Mouse (Mus musculus) stomach, embryonic 14.5 days (tissue): ENCODE results near the gene Dmrtc2. TPM values are rescaled to one million over a fixed set of nuclear protein-coding genes. Genes with fewer than 3 reads are reported as not detected.
"Not testable (repeated sequence)": the region's sequence is repeated elsewhere in the genome, so short reads cannot be mapped to it uniquely, and the experiment has no call there.

ENCODE experiments used
- ATAC-seq: fragments of 200-750 bp; cut with Nextera tagmentation; 2 replicates; pipeline ENCODE4 v1.8.0; 2017; ENCODE audit warnings: low read depth, moderate TSS enrichment; ENCODE audit not compliant: insufficient number of reproducible peaks, insufficient read depth, low FRiP score
- H3K27ac ChIP-seq: fragments of 300-500 bp; sonication (generic); 2 replicates; pipeline ENCODE4 v1.5.1; 2014; ENCODE audit warnings: mild to moderate bottlenecking, low read length, moderate library complexity, mixed read lengths
- H3K27me3 ChIP-seq: fragments of 300-500 bp; sonication (generic); 2 replicates; pipeline ENCODE4 v1.6.1; 2014; ENCODE audit warnings: low read length, control low read depth, mixed read lengths; ENCODE audit not compliant: control insufficient read depth, insufficient read depth
- H3K36me3 ChIP-seq: fragments of 300-500 bp; sonication (generic); 2 replicates; pipeline ENCODE4 v1.6.1; 2014; ENCODE audit warnings: mild to moderate bottlenecking, control low read depth, low read length, moderate library complexity, mixed read lengths; ENCODE audit not compliant: control insufficient read depth, insufficient read depth
- H3K4me1 ChIP-seq: fragments of 300-500 bp; sonication (generic); 2 replicates; pipeline ENCODE4 v1.6.1; 2014; ENCODE audit warnings: low read length, control low read depth, mixed read lengths; ENCODE audit not compliant: control insufficient read depth, insufficient read depth
- H3K4me2 ChIP-seq: fragments of 300-500 bp; sonication (generic); replicated peaks from 2 replicates; pipeline ENCODE4 v1.6.1; 2014; ENCODE audit warnings: low read depth, low read length, control low read depth
- H3K4me3 ChIP-seq: fragments of 300-500 bp; sonication (generic); 2 replicates; pipeline ENCODE4 v1.5.1; 2014; ENCODE audit warnings: low read depth, low read length, control low read depth
- H3K9ac ChIP-seq: fragments of 300-500 bp; sonication (generic); replicated peaks from 2 replicates; pipeline ENCODE4 v1.6.1; 2014; ENCODE audit warnings: low read depth, mild to moderate bottlenecking, control low read depth, low read length, moderate library complexity, mixed read lengths
- H3K9me3 ChIP-seq: fragments of 300-500 bp; sonication (generic); 2 replicates; pipeline ENCODE4 v1.6.1; 2016; ENCODE audit warnings: low read depth, low read length, control low read depth; ENCODE audit not compliant: control insufficient read depth
- WGBS: fragments of 180-500 bp; shearing (Covaris S2); extraction: QIAGEN DNeasy Blood & Tissue Kit; methylation state at CpG from one replicate; pipeline ENCODE4 v1.1.7; 2014; 5-methylcytosine and 5-hydroxymethylcytosine counted together
- polyA plus RNA-seq: library from polyadenylated mRNA; unstranded; fragments of >200 nt; fragmentation: Nextera tagmentation; extraction: Ambion mirVana; gene quantifications from 2 replicates; pipeline ENCODE4 v1.2.1, GENCODE M21; 2014

Dmrtc2 gene
- polyA plus RNA-seq, 1 experiment from 2014 or later, result not detected

DNA sequence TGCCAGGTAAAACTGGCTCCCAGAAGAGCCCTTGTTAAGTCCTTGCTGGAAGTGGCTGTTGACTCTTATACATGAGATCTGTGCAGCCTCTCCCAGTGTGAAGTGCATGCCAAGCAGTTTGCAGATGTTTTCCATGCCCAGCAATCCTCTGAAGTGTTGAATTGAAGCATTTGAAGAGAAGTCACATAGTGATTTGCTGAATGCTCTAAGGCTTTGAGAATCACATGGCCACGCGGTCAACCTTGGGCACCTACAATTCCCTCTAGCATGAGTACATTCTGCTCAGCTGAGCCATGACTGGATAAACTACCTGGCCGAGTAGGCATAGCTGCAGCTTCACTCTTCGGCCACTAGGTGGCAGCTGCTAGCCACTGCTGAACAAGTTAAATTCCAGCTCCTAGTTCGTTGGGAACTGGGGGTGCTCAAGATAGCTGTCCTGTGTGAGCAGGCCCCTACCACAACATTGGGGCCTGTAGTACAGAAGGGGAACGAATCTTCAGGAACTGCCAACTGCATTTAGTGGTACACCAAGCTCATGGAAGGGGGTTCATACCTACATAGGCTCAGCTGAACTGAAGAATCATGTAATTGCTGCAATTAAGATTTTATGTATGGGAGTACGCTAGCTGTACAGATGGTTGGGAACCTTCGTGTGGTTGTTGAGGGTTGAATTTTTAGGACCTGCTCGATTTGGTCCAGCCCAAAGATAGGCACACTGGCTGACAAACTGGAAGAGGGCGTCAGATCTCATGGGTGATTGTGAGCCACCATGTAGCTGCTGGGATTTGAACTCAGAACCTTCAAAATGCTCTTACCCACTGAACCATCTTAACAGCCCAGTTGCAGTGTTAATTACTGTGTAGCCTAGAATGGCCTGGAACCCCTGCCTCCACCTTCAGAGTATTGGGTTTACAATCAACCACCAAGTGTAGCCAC, 20.7 kb downstream of the Dmrtc2 start:
- 0 out of 2 replicates have a peak, but pooled peaks have one; percentile 39 for ATAC-seq
- Histone ChIP-seq H3K4me2 (no peak overlapping the region), H3K9me3 (no peaks in the 10 kb centered on the region), H3K4me3 (no peak overlapping the region), H3K4me1 (peaks cover 18% of the 10 kb centered on the region), H3K36me3 (peaks cover 52% of the 10 kb centered on the region), H3K27ac (0 out of 2 replicates have a peak overlapping the region, but pooled peaks have one; percentile 15), H3K27me3 (no peaks in the 10 kb centered on the region), H3K9ac (no peak overlapping the region)
- WGBS, result 27% methylated on average over 10 of the region's 10 CpGs

DNA sequence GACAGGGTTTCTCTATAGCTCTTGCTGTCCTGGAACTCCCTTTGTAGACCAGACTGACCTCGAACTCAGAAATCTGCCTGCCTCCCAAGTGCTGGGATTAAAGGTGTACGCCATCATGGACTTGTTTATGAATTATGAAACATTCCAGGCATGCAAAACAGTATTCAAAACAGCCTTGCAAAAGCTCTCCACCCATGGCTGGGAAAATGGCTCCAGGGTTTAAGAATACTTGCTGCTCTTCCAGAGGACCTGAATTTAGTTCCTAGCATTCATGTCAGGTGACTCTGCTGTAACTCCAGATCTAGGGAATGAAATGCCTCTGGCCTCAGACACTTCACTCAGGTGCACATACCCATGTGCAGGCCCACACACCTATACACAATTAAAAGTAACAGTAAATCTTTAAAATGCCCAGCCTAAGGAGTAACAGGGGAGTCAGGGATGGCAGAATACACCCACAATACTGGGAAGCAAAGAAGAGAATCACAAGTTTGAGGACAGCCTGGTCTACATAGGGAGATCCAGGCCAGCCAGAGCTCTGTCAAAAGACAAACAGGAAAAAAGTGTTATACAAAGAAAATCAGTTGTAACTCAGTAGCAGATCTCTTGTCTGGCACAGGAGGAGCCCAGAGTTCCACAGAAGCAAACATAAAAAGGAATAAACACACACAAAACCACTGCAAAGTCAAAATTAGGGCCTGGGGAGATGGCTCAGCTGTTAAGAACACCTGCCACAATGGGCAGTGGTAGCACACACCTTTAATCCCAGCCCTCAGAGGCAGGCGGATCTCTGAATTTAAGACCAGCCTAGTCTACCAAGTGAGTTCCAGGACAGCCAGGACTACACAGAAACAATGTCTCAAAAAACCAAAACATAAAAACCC, 21.6 kb downstream of the Dmrtc2 start:
- H3K27ac ChIP-seq, result no peak overlapping the region
- peaks cover 43% of the 10 kb centered on the region for H3K36me3 ChIP-seq
- no peaks in the 10 kb centered on the region for H3K27me3 ChIP-seq
- ATAC-seq, result no peak
- H3K9ac ChIP-seq, result no peak overlapping the region
- no peak overlapping the region for H3K4me2 ChIP-seq
- H3K4me3 ChIP-seq, result no peak overlapping the region
- WGBS, result 69% methylated on average over 3 of the region's 3 CpGs
- no peaks in the 10 kb centered on the region for H3K9me3 ChIP-seq
- peaks cover 9% of the 10 kb centered on the region; the same call in 1 of the 2 replicates for H3K4me1 ChIP-seq

DNA sequence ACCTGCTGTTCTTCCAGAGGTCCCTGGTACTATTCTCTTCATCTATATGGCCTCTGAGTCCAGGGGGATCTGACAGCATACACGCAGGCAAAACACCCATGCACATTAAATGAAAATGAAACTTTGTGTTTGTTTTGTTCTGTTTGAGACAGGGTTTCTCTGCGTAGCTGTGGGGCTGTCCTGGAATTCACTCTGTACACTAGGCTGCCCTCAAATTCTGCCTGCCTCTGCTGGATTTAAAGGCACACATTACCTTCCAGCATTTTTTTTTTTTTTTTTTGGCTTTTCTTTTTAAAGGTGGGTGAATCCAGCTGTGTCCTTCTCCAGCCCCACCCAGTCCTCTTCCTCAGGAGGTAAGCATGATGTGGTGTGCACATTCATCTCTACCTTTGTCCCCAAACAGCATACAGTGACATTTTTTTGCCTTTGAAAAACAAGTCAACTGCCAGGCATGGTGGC, 22.3 kb downstream of the Dmrtc2 start:
- H3K4me1 ChIP-seq, result peaks cover 3% of the 10 kb centered on the region; the same call in 1 of the 2 replicates
- no peak overlapping the region for H3K4me3 ChIP-seq
- no peaks in the 10 kb centered on the region for H3K9me3 ChIP-seq
- H3K27ac ChIP-seq, result no peak overlapping the region
- peaks cover 38% of the 10 kb centered on the region for H3K36me3 ChIP-seq
- WGBS, result 75% methylated on average over 2 of the region's 2 CpGs
- no peaks in the 10 kb centered on the region for H3K27me3 ChIP-seq
- no peak overlapping the region for H3K4me2 ChIP-seq
- H3K9ac ChIP-seq, result no peak overlapping the region
- no peak for ATAC-seq

DNA sequence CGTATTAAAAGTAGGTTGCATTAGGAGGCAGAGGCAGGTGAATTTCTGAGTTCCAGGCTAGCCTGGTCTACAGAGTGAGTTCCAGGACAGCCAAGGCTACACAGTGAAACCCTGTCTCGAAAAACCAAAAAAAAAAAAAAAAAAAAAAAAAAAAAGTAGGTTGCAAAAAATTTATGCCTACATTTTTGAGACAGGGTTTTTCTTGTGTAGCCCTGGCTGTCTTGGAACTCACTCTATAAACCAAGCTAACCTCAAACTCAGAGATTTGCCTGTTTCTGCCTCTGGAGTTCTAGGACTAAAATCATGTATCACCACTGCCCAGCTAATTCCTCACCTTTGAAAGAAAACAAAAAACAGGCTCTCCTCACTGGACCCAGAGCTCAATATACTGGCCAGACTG, 25.9 kb downstream of the Dmrtc2 start:
- not testable (repeated sequence) for H3K36me3 ChIP-seq, H3K27me3 ChIP-seq, H3K4me2 ChIP-seq, ATAC-seq, H3K27ac ChIP-seq, H3K4me1 ChIP-seq, H3K9ac ChIP-seq, H3K9me3 ChIP-seq, H3K4me3 ChIP-seq
- 91% methylated on average over 2 of the region's 2 CpGs for WGBS

DNA sequence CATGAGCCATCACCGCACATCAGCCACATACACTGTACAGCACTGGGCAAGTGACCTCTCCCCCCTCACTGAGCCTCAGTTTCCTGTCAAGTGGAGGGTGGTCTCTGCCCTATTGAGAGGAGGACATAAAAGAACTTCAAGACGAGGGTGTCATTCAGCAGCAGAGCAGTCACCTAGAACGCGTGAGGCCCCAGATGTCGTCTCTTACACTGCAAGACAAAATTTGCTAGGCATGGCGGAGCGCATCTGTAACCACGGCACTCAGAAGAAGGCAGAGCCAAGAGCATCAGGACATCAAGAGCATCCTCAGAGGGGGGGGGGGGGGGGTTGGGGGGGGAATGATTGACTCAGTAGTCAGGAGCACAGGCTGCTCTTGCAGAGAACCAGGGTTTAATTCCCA, 26.4 kb downstream of the Dmrtc2 start:
- H3K9ac ChIP-seq, result no peak overlapping the region
- no peak for ATAC-seq
- no peak overlapping the region for H3K4me3 ChIP-seq
- H3K27me3 ChIP-seq, result no peaks in the 10 kb centered on the region
- no peaks in the 10 kb centered on the region for H3K4me1 ChIP-seq
- no peaks in the 10 kb centered on the region; the same call in 1 of the 2 replicates for H3K36me3 ChIP-seq
- H3K9me3 ChIP-seq, result no peaks in the 10 kb centered on the region
- no peak overlapping the region for H3K27ac ChIP-seq
- no peak overlapping the region for H3K4me2 ChIP-seq
- 84% methylated on average over 8 of the region's 8 CpGs for WGBS

DNA sequence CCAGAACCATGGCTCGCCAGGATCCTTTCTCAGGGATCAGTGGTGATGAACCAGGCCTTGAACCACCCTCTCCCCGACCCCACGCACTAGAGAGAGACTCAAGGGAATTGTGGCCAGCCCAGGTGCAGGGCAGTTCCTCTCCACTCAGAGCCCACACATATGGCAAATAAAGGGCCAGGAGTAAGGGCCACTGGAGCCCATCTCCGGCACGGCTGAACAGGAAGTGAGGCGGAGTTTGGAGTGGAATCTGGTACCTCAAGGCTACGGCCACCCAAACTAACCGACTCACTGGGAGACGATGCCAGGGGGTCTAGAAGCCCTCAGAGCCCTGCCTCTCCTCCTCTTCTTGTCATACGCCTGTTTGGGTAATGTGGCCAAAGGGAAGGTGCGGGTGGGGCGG, 27.4 kb downstream of the Dmrtc2 start, which contains the start of gene Cd79a:
TSS of gene Cd79a (plus strand) at position 158 of the 400 bp plus-strand sequence.
- no peak within 1 kb of the TSS for H3K27ac ChIP-seq
- 68% methylated on average over 12 of the region's 12 CpGs for WGBS
- no peaks in the 10 kb centered on the region for H3K9me3 ChIP-seq
- H3K36me3 ChIP-seq, result no peaks in the 10 kb centered on the region
- no peak within 1 kb of the TSS for H3K4me2 ChIP-seq
- peaks cover 2% of the 10 kb centered on the region; the same call in 1 of the 2 replicates for H3K4me1 ChIP-seq
- ATAC-seq, result no peak
- H3K9ac ChIP-seq, result no peak within 1 kb of the TSS
- no peaks in the 10 kb centered on the region for H3K27me3 ChIP-seq
- H3K4me3 ChIP-seq, result no peak within 1 kb of the TSS

DNA sequence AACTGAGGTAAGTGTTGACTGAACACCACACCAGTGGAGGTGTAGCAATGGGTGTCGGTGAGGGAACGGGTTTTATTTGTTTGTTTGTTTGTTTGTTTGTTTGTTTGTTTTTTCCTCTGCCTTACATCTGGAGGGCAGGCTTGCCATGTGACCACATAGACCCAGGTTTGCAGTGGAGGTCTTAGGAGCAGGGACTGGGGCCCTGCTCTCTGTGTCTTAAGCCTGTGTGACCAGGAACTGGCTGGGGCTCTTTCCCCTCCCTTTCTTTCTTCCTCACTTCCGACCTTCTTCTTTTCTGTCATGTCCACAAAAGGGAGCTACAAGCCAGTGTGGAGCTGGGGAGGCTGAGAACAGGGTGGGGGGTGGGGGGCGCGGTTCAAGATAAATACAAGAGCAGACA, 28.1 kb downstream of the Dmrtc2 start:
- Histone ChIP-seq H3K4me2 (no peak overlapping the region), H3K4me3 (no peak overlapping the region), H3K9me3 (no peaks in the 10 kb centered on the region), H3K4me1 (peaks cover 5% of the 10 kb centered on the region; the same call in 1 of the 2 replicates), H3K27me3 (no peaks in the 10 kb centered on the region), H3K9ac (no peak overlapping the region), H3K27ac (no peak overlapping the region), H3K36me3 (no peaks in the 10 kb centered on the region)
- ATAC-seq, result no peak
- WGBS, result 74% methylated on average over 5 of the region's 5 CpGs

DNA sequence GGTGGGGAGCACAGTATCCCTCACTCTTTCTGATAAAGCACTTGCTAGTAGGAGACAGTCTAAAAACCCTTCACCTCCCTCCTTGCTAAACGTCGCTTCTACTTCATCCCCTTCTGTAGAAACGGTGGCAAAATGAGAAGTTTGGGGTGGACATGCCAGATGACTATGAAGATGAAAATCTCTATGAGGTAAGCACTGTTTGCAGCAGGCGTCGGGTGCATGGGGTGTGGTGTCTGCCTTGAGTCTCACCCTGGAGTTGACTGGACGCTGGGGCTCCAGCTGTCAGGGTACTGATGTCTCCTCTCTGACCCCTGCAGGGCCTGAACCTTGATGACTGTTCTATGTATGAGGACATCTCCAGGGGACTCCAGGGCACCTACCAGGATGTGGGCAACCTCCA, 31.3 kb downstream of the Dmrtc2 start:
- no peak overlapping the region for H3K27ac ChIP-seq
- ATAC-seq, result no peak
- no peaks in the 10 kb centered on the region for H3K9me3 ChIP-seq
- no peaks in the 10 kb centered on the region for H3K36me3 ChIP-seq
- no peak overlapping the region for H3K4me2 ChIP-seq
- no peaks in the 10 kb centered on the region for H3K27me3 ChIP-seq
- WGBS, result 70% methylated on average over 6 of the region's 6 CpGs
- no peak overlapping the region for H3K9ac ChIP-seq
- peaks cover 11% of the 10 kb centered on the region; the same call in 1 of the 2 replicates for H3K4me1 ChIP-seq
- H3K4me3 ChIP-seq, result no peak overlapping the region
